Comparison of ENCODE assay signal across 10 mouse cellular contexts in genomic region chr2:22741222-22741621, GRCm38 (mm10). TPM values are rescaled to one million over a fixed set of nuclear protein-coding genes. Genes with fewer than 3 reads are reported as not detected.
DNase-seq lines count a peak whose midpoint lies in the region; ATAC-seq and TF ChIP-seq lines count a peak whose summit lies in the region.
"Had no signal": no experiment of that assay in that cellular context is flagged by ENCODE, and none has a peak within 500 bp of the region (broad histone marks: within the 10 kb centered on the region; RNA-seq: fewer than 3 reads in every experiment).

No protein-coding gene starts in this region.

- no peak overlapping the region for H3K9ac ChIP-seq in kidney, embryonic 15.5 days
- H3K9ac ChIP-seq: neural tube, embryonic 13.5 days had no signal

- peaks cover 6% of the 10 kb centered on the region for H3K27me3 ChIP-seq in kidney, embryonic 15.5 days
- no peaks in the 10 kb centered on the region for H3K27me3 ChIP-seq in testis, adult 2 months (ENCODE audit: control insufficient read depth, insufficient read depth, low read length)
- H3K27me3 ChIP-seq in hindbrain, embryonic 10.5 days (ENCODE audit: insufficient read depth, poor library complexity, severe bottlenecking): peaks cover 14% of the 10 kb centered on the region
- H3K27me3 ChIP-seq: neural tube, embryonic 13.5 days had no signal

- H3K27ac ChIP-seq in kidney, embryonic 15.5 days: no peak overlapping the region
- no peak overlapping the region for H3K27ac ChIP-seq in testis, adult 2 months (ENCODE audit: control insufficient read depth, insufficient read depth, low read depth, low read length)
- H3K27ac ChIP-seq in hindbrain, embryonic 10.5 days: no peak overlapping the region
- H3K27ac ChIP-seq: midbrain, embryonic 10.5 days; neural tube, embryonic 13.5 days had no signal

- no peaks in the 10 kb centered on the region for H3K9me3 ChIP-seq in kidney, embryonic 15.5 days (replicated peaks)
- H3K9me3 ChIP-seq in hindbrain, embryonic 10.5 days: no peaks in the 10 kb centered on the region
- H3K9me3 ChIP-seq: midbrain, embryonic 10.5 days; neural tube, embryonic 13.5 days had no signal

- 55% methylated on average over 3 of the region's 3 CpGs for WGBS in kidney, embryonic 15.5 days
- WGBS in hindbrain, embryonic 10.5 days: 61% methylated on average over 3 of the region's 3 CpGs

- no peak overlapping the region for H3K4me2 ChIP-seq in kidney, embryonic 15.5 days
- H3K4me2 ChIP-seq: neural tube, embryonic 13.5 days had no signal

- no peaks in the 10 kb centered on the region for H3K36me3 ChIP-seq in kidney, embryonic 15.5 days
- no peaks in the 10 kb centered on the region for H3K36me3 ChIP-seq in testis, adult 2 months (ENCODE audit: control insufficient read depth, insufficient read depth, low read length)
- no peaks in the 10 kb centered on the region for H3K36me3 ChIP-seq in hindbrain, embryonic 10.5 days
- H3K36me3 ChIP-seq: midbrain, embryonic 10.5 days; neural tube, embryonic 13.5 days had no signal

- TF ChIP-seq CTCF in testis, adult 2 months (IDR thresholded peaks at IDR 0.05; ENCODE audit: control insufficient read depth, insufficient read depth, insufficient replicate concordance, low read depth, low read length): peak; percentile 41; the same call in 1 of the 2 replicates

- H3K4me3 ChIP-seq in kidney, embryonic 15.5 days (replicated peaks): no peak overlapping the region
- H3K4me3 ChIP-seq in testis, adult 2 months (ENCODE audit: control insufficient read depth, low read depth, low read length): no peak overlapping the region
- H3K4me3 ChIP-seq in hindbrain, embryonic 10.5 days: no peak overlapping the region
- H3K4me3 ChIP-seq: midbrain, embryonic 10.5 days; neural tube, embryonic 13.5 days had no signal

- peaks cover 3% of the 10 kb centered on the region; the same call in 1 of the 2 replicates for H3K4me1 ChIP-seq in kidney, embryonic 15.5 days
- H3K4me1 ChIP-seq in testis, adult 2 months (ENCODE audit: control insufficient read depth, insufficient read depth, low read length): no peaks in the 10 kb centered on the region
- H3K4me1 ChIP-seq in hindbrain, embryonic 10.5 days (replicated peaks): no peaks in the 10 kb centered on the region
- H3K4me1 ChIP-seq: neural tube, embryonic 13.5 days had no signal

- DNase-seq in kidney, postnatal 10 days: peak; percentile 10
- no peak for DNase-seq in testis, postnatal 10 days (ENCODE audit: low spot score)
- DNase-seq in cerebellum, postnatal 14 days: peak; percentile 59 to 63
- DNase-seq in frontal cortex, postnatal 10 days (ENCODE audit: low spot score in 2 of 2): no peak
- DNase-seq in hindbrain, embryonic 10.5 days (ENCODE audit: low spot score): no peak
- DNase-seq: gastrocnemius, postnatal 10 days had no signal

- ATAC-seq in kidney, embryonic 15.5 days (replicated peaks; ENCODE audit: low FRiP score): no peak

- no peak for TF ChIP-seq POLR2A in testis, adult 2 months (IDR thresholded peaks at IDR 0.05; ENCODE audit: control insufficient read depth, low read depth, low read length)

RNA-seq across cellular contexts. Expression of gene Apbb1ip, which starts 32.7 kb away (rescaled TPM):
- polyA plus RNA-seq in kidney, embryonic 15.5 days (2015; fragmentation: Nextera tagmentation; extraction: Ambion mirVana): 2.4 and 2.5 TPM in 2 replicates
- polyA plus RNA-seq in testis, adult 2 months (2012; rRNA removed): 2.4 and 2.8 TPM in 2 replicates
- polyA plus RNA-seq in hindbrain, embryonic 10.5 days (2016; fragmentation: Nextera tagmentation; extraction: Ambion mirVana): 1.4 and 1.8 TPM in 2 replicates

Comparison
In these comparisons a context has a peak if more than half of its experiments do, and no peak if none do; other contexts are left out.
1. DNase-seq: peak in kidney, postnatal 10 days (single experiment) and cerebellum, postnatal 14 days (2 of 2); none in testis, postnatal 10 days (single experiment), frontal cortex, postnatal 10 days (0 of 2) and hindbrain, embryonic 10.5 days (single experiment).